Mouse (Mus musculus): Measurements from ENCODE around the gene Taf1c. TPM values are rescaled to one million over a fixed set of nuclear protein-coding genes. Genes with fewer than 3 reads are reported as not detected.
A peak's percentile ranks its signal among the peaks of the same experiment; 100 is the strongest.

Gene Taf1c
- polyA plus RNA-seq, 1 experiment from 2014 or later: 12.9 TPM

DNA sequence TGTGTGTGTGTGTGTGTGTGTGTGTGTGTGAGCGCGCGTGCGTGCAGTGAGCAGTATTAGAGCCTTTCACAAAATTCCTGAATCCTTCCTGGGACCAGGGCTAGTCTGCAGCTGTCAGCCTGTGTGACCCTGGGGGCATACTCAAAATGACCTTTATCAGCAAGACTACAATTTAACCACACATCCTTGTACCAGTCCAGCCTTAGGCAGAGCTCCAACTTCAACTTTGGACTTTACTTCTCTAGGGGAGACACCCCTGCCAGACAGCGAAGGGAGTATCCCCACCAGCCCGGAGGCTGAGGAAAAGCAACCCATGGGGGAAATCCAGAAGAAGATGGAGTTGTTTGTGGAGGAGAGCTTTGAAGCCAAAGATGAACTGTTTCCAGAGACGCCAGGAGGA lies 13.6 kb downstream of the Taf1c start:
- Histone ChIP-seq H3K4me3 (replicated peaks) (no peak overlapping the region), H3K9me3 (replicated peaks) (no peaks in the 10 kb centered on the region), H3K27me3 (no peaks in the 10 kb centered on the region), H3K4me2 (no peak overlapping the region), H3K9ac (no peak overlapping the region), H3K27ac (no peak overlapping the region), H3K4me1 (peaks cover 5% of the 10 kb centered on the region), H3K36me3 (no peaks in the 10 kb centered on the region)
- 86% methylated on average over 7 of the region's 7 CpGs for WGBS
- ATAC-seq (replicated peaks; ENCODE audit: low FRiP score): no peak

DNA sequence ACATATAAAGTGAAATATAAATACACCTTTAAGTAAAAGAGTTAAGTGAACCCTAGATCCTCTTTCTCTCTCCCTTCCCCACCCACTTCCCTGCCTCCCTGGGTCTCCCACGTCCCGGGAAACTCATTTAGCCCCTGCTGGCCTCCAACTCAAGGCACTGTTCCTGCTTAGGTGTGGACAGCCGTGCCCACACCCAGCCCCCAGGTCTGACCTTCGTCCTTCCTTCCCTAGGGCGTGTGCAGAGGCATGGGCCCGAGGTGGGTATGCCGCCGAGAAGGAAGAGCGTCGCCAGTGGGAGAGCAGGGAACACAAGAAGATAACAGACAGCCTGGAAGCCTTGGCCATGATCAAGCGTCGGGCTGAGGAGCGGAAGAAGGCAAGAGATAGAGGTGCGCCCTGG lies 14.7 kb downstream of the Taf1c start:
- 81% methylated on average over 14 of the region's 14 CpGs for WGBS
- H3K27ac ChIP-seq: no peak overlapping the region

DNA sequence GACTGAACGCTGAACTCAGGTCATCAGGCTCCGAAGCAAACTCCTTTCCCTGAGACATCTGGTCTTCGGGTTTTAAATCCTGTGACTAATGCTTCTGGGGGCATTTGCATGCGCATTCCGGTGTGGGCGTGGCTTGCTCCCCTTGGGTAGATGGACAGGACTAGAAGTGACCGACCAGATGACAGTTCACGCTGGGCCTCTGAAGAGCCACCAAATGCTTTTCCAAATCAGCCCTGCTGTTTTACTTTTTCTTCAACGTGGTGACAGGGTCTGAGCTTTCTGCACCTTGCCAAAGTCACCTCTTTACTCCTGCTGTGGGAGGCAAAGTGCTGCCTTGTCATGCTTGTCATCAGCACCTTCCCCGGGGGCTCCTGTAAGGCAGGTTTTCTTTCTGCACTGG lies 16.2 kb downstream of the Taf1c start:
- Histone ChIP-seq H3K27ac (no peak overlapping the region), H3K36me3 (no peaks in the 10 kb centered on the region), H3K27me3 (no peaks in the 10 kb centered on the region), H3K9me3 (replicated peaks) (no peaks in the 10 kb centered on the region), H3K4me3 (replicated peaks) (no peak overlapping the region), H3K4me2 (no peak overlapping the region), H3K9ac (no peak overlapping the region), H3K4me1 (peaks cover 7% of the 10 kb centered on the region)
- WGBS: 24% methylated on average over 10 of the region's 10 CpGs
- no peak for ATAC-seq (replicated peaks; ENCODE audit: low FRiP score)

More for the DNA sequence above, 14.7 kb downstream of the Taf1c start:
- Histone ChIP-seq H3K4me2 (no peak overlapping the region), H3K27me3 (no peaks in the 10 kb centered on the region), H3K9me3 (replicated peaks) (no peaks in the 10 kb centered on the region), H3K9ac (no peak overlapping the region), H3K36me3 (no peaks in the 10 kb centered on the region), H3K4me1 (peaks cover 10% of the 10 kb centered on the region), H3K4me3 (replicated peaks) (no peak overlapping the region)
- no peak for ATAC-seq (replicated peaks; ENCODE audit: low FRiP score)

- no peak for ATAC-seq (replicated peaks; ENCODE audit: low FRiP score)
- no peak overlapping the region for H3K4me2 ChIP-seq
- no peaks in the 10 kb centered on the region for H3K9me3 ChIP-seq (replicated peaks)
- WGBS: 55% methylated on average over 4 of the region's 4 CpGs
- no peak overlapping the region for H3K27ac ChIP-seq
- no peaks in the 10 kb centered on the region for H3K27me3 ChIP-seq
- peaks cover 7% of the 10 kb centered on the region for H3K4me1 ChIP-seq
- no peak overlapping the region for H3K9ac ChIP-seq
- H3K4me3 ChIP-seq (replicated peaks): no peak overlapping the region
- no peaks in the 10 kb centered on the region for H3K36me3 ChIP-seq
Measured at GRCm38 (mm10) chr8:119588321-119588720, 16.7 kb downstream of the Taf1c start.

DNA sequence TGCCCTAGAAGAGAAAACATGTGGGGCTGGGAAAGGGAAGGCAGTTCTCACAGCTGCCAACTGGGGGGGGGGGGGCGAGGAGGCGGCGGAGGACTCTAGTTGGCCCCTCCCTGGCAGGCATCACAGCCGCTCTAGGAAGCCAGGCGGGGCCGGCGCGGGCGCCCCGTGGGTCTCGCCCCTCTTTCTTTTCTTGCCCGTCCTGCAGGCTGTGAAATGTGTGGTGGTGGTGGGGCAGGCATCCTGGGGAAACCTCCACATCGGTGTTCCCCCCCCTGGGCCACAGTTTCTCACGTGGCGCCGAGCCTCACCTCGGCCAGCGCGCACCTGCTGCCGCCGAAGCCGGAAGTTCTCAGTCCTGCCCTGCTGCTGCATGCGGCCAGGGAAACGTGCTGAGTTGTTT lies 19.1 kb downstream of the Taf1c start:
- Histone ChIP-seq H3K4me1 (peaks cover 7% of the 10 kb centered on the region), H3K36me3 (no peaks in the 10 kb centered on the region), H3K9me3 (replicated peaks) (no peaks in the 10 kb centered on the region), H3K4me2 (peak overlapping the region; percentile 66), H3K4me3 (replicated peaks) (peak overlapping the region; percentile 41), H3K27ac (no peak overlapping the region), H3K9ac (no peak overlapping the region), H3K27me3 (no peaks in the 10 kb centered on the region)
- WGBS: 19% methylated on average over 24 of the region's 24 CpGs
- 0 out of 2 replicates have a peak, but pooled peaks have one; percentile 56 for ATAC-seq (replicated peaks; ENCODE audit: low FRiP score)

- H3K4me1 ChIP-seq: peaks cover under 1% of the 10 kb centered on the region
- no peak overlapping the region for H3K27ac ChIP-seq
- 76% methylated on average over 5 of the region's 5 CpGs for WGBS
- ATAC-seq (replicated peaks; ENCODE audit: low FRiP score): peak; percentile 22; the same call in 1 of the 2 replicates
- no peak overlapping the region for H3K9ac ChIP-seq
- no peak overlapping the region for H3K4me2 ChIP-seq
- H3K36me3 ChIP-seq: no peaks in the 10 kb centered on the region
- H3K4me3 ChIP-seq (replicated peaks): no peak overlapping the region
- H3K27me3 ChIP-seq: peaks cover 23% of the 10 kb centered on the region
- H3K9me3 ChIP-seq (replicated peaks): no peaks in the 10 kb centered on the region
Measured at GRCm38 (mm10) chr8:119580441-119581161, 24.4 kb downstream of the Taf1c start.

- Histone ChIP-seq H3K36me3 (no peaks in the 10 kb centered on the region), H3K4me1 (peaks cover 10% of the 10 kb centered on the region), H3K4me2 (no peak overlapping the region), H3K9me3 (replicated peaks) (no peaks in the 10 kb centered on the region), H3K9ac (no peak overlapping the region), H3K27me3 (peaks cover 30% of the 10 kb centered on the region), H3K4me3 (replicated peaks) (no peak overlapping the region), H3K27ac (no peak overlapping the region)
- WGBS: 45% methylated on average over 13 of the region's 13 CpGs
- ATAC-seq (replicated peaks; ENCODE audit: low FRiP score): no peak
Measured at GRCm38 (mm10) chr8:119579096-119579495, 25.9 kb downstream of the Taf1c start.

- H3K9ac ChIP-seq: peak overlapping the region; percentile 66
- H3K4me1 ChIP-seq: peaks cover 21% of the 10 kb centered on the region
- peak overlapping the region; percentile 96 for H3K4me2 ChIP-seq
- 4% methylated on average over 16 of the region's 16 CpGs for WGBS
- H3K27ac ChIP-seq: no peak overlapping the region
- H3K9me3 ChIP-seq (replicated peaks): no peaks in the 10 kb centered on the region
- H3K27me3 ChIP-seq: peaks cover 37% of the 10 kb centered on the region
- H3K4me3 ChIP-seq (replicated peaks): peak overlapping the region; percentile 87
- no peak for ATAC-seq (replicated peaks; ENCODE audit: low FRiP score)
- no peaks in the 10 kb centered on the region for H3K36me3 ChIP-seq
Measured at GRCm38 (mm10) chr8:119575366-119575726, 29.7 kb downstream of the Taf1c start.

- Histone ChIP-seq H3K4me3 (replicated peaks) (peak within 1 kb of the TSS; percentile 87), H3K4me1 (peaks cover 21% of the 10 kb centered on the region), H3K9me3 (replicated peaks) (no peaks in the 10 kb centered on the region), H3K27me3 (peaks cover 37% of the 10 kb centered on the region), H3K27ac (peak within 1 kb of the TSS; percentile 59), H3K4me2 (peak within 1 kb of the TSS; percentile 96), H3K36me3 (no peaks in the 10 kb centered on the region), H3K9ac (peak within 1 kb of the TSS; percentile 66)
- under 1% methylated on average over 96 of the region's 97 CpGs for WGBS
- ATAC-seq (replicated peaks; ENCODE audit: low FRiP score): peak; percentile 92
Measured at GRCm38 (mm10) chr8:119574437-119575365, 30.3 kb downstream of the Taf1c start, which contains the start of the genes Hsdl1 and Dnaaf1. Gene Hsdl1 (minus strand): TSS chr8:119575183. Gene Dnaaf1 (plus strand): TSS chr8:119575235.

DNA sequence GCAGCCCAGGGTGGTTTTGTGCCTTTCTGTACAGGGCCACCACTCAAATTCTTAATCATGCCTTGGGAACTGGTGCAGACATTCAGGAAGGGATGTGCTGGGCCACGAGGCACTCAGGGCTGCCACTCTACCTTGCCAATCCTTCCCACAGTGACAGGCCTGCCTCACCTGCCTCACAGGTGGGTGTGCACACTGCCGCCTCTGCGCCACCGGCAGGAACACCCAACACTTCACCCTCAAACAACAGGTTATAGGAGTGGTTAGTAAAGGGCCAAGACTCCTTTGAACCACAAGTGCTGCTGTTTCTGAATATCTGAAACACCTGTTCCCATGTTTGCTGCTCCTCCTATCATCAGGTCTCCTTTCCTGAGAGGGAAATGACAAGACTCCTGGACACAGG lies 32.6 kb downstream of the Taf1c start:
- Histone ChIP-seq H3K9ac (no peak overlapping the region), H3K4me1 (peaks cover 21% of the 10 kb centered on the region), H3K9me3 (replicated peaks) (no peaks in the 10 kb centered on the region), H3K36me3 (peaks cover 3% of the 10 kb centered on the region; the same call in 1 of the 2 replicates), H3K4me2 (no peak overlapping the region), H3K27me3 (peaks cover 31% of the 10 kb centered on the region), H3K27ac (no peak overlapping the region), H3K4me3 (replicated peaks) (no peak overlapping the region)
- no peak for ATAC-seq (replicated peaks; ENCODE audit: low FRiP score)
- 93% methylated on average over 4 of the region's 4 CpGs for WGBS

GRCm38 (mm10) chr8:119571135-119571534 lies 33.9 kb downstream of the Taf1c start:
- 83% methylated on average over 6 of the region's 6 CpGs for WGBS
- ATAC-seq (replicated peaks; ENCODE audit: low FRiP score): no peak
- H3K4me3 ChIP-seq (replicated peaks): no peak overlapping the region

GRCm38 (mm10) chr8:119569881-119570280 lies 35.1 kb downstream of the Taf1c start:
- Histone ChIP-seq H3K27ac (no peak overlapping the region), H3K27me3 (peaks cover 11% of the 10 kb centered on the region; the same call in 1 of the 2 replicates)

More at GRCm38 (mm10) chr8:119571135-119571534, 33.9 kb downstream of the Taf1c start:
- H3K36me3 ChIP-seq: peaks cover 10% of the 10 kb centered on the region
- no peak overlapping the region for H3K4me2 ChIP-seq
- H3K9ac ChIP-seq: no peak overlapping the region
- peaks cover 21% of the 10 kb centered on the region for H3K4me1 ChIP-seq
- no peaks in the 10 kb centered on the region for H3K9me3 ChIP-seq (replicated peaks)
- H3K27ac ChIP-seq: no peak overlapping the region
- peaks cover 20% of the 10 kb centered on the region for H3K27me3 ChIP-seq

More at GRCm38 (mm10) chr8:119569881-119570280, 35.1 kb downstream of the Taf1c start:
- Histone ChIP-seq H3K36me3 (peaks cover 23% of the 10 kb centered on the region), H3K9ac (no peak overlapping the region), H3K4me3 (replicated peaks) (no peak overlapping the region), H3K4me1 (peaks cover 15% of the 10 kb centered on the region), H3K9me3 (replicated peaks) (no peaks in the 10 kb centered on the region), H3K4me2 (no peak overlapping the region)
- 51% methylated on average over 4 of the region's 4 CpGs for WGBS
- ATAC-seq (replicated peaks; ENCODE audit: low FRiP score): no peak
